Mouse (Mus musculus) hindbrain, postnatal 0 days (tissue): Measurements from ENCODE around the gene Gse1. TPM values are rescaled to one million over a fixed set of nuclear protein-coding genes. Genes with fewer than 3 reads are reported as not detected.
A peak's percentile ranks its signal among the peaks of the same experiment; 100 is the strongest.

Source experiments
- ATAC-seq: fragments of 200-750 bp; cut with Nextera tagmentation; 2 replicates; pipeline ENCODE4 v1.8.0; 2017; ENCODE audit warnings: mild to moderate bottlenecking, moderate TSS enrichment, moderate library complexity
- DNase-seq: peaks from one replicate; pipeline ENCODE4 v3.0.0-alpha.2; 2015; ENCODE audit warnings: low spot score
- H3K27ac ChIP-seq: fragments of 300-500 bp; sonication (generic); 2 replicates; pipeline ENCODE4 v1.5.1; 2014; ENCODE audit warnings: mild to moderate bottlenecking
- H3K27me3 ChIP-seq: fragments of 300-500 bp; sonication (generic); 2 replicates; pipeline ENCODE4 v1.6.1; 2014; ENCODE audit warnings: low read length, mixed read lengths; ENCODE audit not compliant: insufficient read depth
- H3K36me3 ChIP-seq: fragments of 300-500 bp; sonication (generic); 2 replicates; pipeline ENCODE4 v1.6.1; 2014; ENCODE audit warnings: low read length, mixed read lengths; ENCODE audit not compliant: insufficient read depth
- H3K4me1 ChIP-seq: fragments of 300-500 bp; sonication (generic); 2 replicates; pipeline ENCODE4 v1.6.1; 2014; ENCODE audit warnings: antibody characterized with exemption, low read length, mixed read lengths; ENCODE audit not compliant: insufficient read depth
- H3K4me2 ChIP-seq: fragments of 300-500 bp; sonication (generic); 2 replicates; pipeline ENCODE4 v1.6.1; 2014; ENCODE audit warnings: low read depth, mild to moderate bottlenecking, low read length, moderate library complexity, mixed read lengths
- H3K4me3 ChIP-seq: fragments of 300-500 bp; sonication (generic); 2 replicates; pipeline ENCODE4 v1.5.1; 2014; ENCODE audit warnings: low read length
- H3K9ac ChIP-seq: fragments of 300-500 bp; sonication (generic); replicated peaks from 2 replicates; pipeline ENCODE4 v1.6.1; 2014; ENCODE audit warnings: mild to moderate bottlenecking, low read length, moderate library complexity, mixed read lengths
- H3K9me3 ChIP-seq: fragments of 300-500 bp; sonication (generic); 2 replicates; pipeline ENCODE4 v1.6.1; 2016; ENCODE audit warnings: low read length, mixed read lengths
- CTCF ChIP-seq: IDR thresholded peaks from 2 replicates; pipeline ENCODE4 v1.5.1; 2016; ENCODE audit warnings: antibody characterized with exemption, control low read depth, low read depth
- WGBS: fragments of 180-500 bp; shearing (Covaris S2); extraction: QIAGEN DNeasy Blood & Tissue Kit; methylation state at CpG from one replicate; pipeline ENCODE4 v1.1.7; 2014; 5-methylcytosine and 5-hydroxymethylcytosine counted together
- polyA plus RNA-seq: library from polyadenylated mRNA; unstranded; fragments of >200 nt; fragmentation: Nextera tagmentation; extraction: Ambion mirVana; gene quantifications from 2 replicates; pipeline ENCODE4 v1.2.1, GENCODE M21; 2015
- total RNA-seq: library from RNA; depleted of rRNA; stranded (reverse); fragments of >200 nt; gene quantifications from 2 replicates; pipeline ENCODE4 v1.2.3, GENCODE M21; 2014

The Gse1 gene
- total and polyA plus RNA-seq, 2 experiments from 2014 or later = 13.4 to 48.3 TPM

DNA sequence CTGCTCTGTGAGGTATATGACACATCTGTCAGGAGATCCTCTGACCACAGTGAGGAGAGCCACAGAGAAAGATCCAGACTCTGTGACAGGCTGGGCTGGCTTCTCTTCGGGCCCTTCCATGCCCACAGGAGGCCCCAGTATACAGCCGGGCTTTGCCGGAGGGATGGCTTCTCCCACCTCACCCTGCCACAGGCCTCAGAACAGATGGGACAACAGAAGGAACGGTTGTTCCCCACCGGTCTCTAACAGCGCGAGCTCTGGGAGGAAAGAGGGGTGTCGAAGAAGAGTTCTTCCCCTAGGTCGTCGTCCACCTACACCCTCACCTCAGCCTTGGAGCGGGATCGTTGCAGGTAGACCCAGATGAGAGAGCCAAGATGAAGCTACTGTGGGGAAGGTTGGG is 202.8 kb downstream of the Gse1 start:
- WGBS = 67% methylated on average over 12 of the region's 12 CpGs
- peaks cover 11% of the 10 kb centered on the region; the same call in 1 of the 2 replicates for H3K4me1 ChIP-seq
- H3K27me3 ChIP-seq = no peaks in the 10 kb centered on the region
- ATAC-seq (peak; percentile 18; the same call in 1 of the 2 replicates), DNase-seq (no peak)
- H3K9me3 ChIP-seq = no peaks in the 10 kb centered on the region
- H3K4me2 ChIP-seq = no peak overlapping the region
- no peak overlapping the region for H3K9ac ChIP-seq
- TF ChIP-seq CTCF = no peak
- no peaks in the 10 kb centered on the region for H3K36me3 ChIP-seq
- H3K4me3 ChIP-seq = no peak overlapping the region
- H3K27ac ChIP-seq = no peak overlapping the region

DNA sequence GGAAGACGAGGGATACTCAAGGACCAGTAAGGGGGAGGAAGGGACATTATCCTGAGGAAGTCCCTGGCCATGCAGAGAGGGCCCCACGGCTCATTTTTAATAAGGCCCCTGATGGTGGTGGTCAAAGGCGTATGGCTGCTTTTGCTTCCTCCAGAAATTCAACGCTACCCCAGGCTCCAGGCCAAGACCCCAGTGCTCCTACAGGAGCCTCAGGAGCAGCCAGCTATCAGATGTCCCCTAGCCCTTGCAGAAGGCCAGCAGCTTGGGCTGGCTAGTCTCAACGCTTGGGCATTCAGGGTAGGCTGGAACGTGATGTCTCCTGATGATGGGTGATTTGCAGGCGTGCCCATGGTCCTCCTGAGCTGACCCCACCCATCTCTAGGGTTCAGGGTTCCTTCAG is 204.2 kb downstream of the Gse1 start:
- Histone ChIP-seq H3K36me3 (no peaks in the 10 kb centered on the region), H3K9me3 (no peaks in the 10 kb centered on the region), H3K9ac (no peak overlapping the region), H3K27ac (no peak overlapping the region), H3K4me3 (no peak overlapping the region), H3K4me2 (no peak overlapping the region), H3K4me1 (0 out of 2 replicates have a peak, but pooled peaks cover 6% of the 10 kb centered on the region), H3K27me3 (no peaks in the 10 kb centered on the region)
- no peak for TF ChIP-seq CTCF
- DNase-seq = no peak
- no peak for ATAC-seq
- 74% methylated on average over 7 of the region's 7 CpGs for WGBS

DNA sequence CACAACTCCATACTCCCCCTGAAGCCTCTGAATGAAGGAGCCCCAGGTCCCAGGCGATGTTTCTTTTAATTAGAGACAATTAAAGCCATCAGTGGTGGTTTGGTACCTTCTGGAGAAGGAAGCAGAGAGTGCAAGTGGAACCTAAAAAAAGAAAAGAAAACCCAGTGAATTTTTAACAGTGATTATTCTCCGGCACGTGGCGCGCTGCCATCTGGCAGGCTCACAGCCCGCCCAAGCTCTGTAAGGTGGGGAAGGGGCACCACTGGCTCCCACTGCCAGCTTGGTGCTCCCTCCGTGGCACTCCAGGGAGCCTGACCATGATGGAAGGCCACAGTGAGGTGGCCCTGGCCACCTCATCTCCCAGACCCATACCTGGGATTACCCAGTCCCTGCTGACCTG is 204.9 kb downstream of the Gse1 start:
- Histone ChIP-seq H3K9me3 (no peaks in the 10 kb centered on the region), H3K36me3 (no peaks in the 10 kb centered on the region), H3K4me2 (no peak overlapping the region), H3K4me3 (no peak overlapping the region), H3K9ac (no peak overlapping the region), H3K27ac (no peak overlapping the region), H3K4me1 (peaks cover 12% of the 10 kb centered on the region; the same call in 1 of the 2 replicates), H3K27me3 (no peaks in the 10 kb centered on the region)
- TF ChIP-seq CTCF = no peak
- 42% methylated on average over 7 of the region's 7 CpGs for WGBS
- DNase-seq (no peak), ATAC-seq (no peak)

DNA sequence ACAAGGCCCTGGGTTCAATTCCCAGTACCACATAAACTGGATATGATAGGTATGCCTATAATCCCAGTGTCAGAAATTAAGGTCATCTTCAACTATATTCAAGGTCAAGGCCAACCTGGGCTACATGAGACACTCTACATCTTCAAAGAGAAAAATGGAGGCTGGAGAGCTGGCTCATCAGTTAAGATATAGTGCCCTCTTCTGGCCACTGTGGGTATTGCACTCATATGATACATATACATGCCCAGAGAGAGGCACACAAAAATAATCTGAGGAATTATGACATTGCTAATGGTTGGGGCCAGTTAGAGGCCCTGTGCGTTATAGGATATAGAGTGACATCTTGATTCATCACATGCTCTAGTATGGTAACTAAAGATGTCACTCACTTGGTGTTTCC is 205.5 kb downstream of the Gse1 start:
- peak; percentile 62 for TF ChIP-seq CTCF
- Histone ChIP-seq H3K9me3 (no peaks in the 10 kb centered on the region), H3K27ac (no peak overlapping the region), H3K9ac (no peak overlapping the region), H3K27me3 (no peaks in the 10 kb centered on the region), H3K4me2 (no peak overlapping the region), H3K4me3 (no peak overlapping the region), H3K4me1 (peaks cover 15% of the 10 kb centered on the region; the same call in 1 of the 2 replicates), H3K36me3 (no peaks in the 10 kb centered on the region)
- 91% methylated on average over 1 of the region's 1 CpGs for WGBS
- ATAC-seq (no peak), DNase-seq (no peak)

DNA sequence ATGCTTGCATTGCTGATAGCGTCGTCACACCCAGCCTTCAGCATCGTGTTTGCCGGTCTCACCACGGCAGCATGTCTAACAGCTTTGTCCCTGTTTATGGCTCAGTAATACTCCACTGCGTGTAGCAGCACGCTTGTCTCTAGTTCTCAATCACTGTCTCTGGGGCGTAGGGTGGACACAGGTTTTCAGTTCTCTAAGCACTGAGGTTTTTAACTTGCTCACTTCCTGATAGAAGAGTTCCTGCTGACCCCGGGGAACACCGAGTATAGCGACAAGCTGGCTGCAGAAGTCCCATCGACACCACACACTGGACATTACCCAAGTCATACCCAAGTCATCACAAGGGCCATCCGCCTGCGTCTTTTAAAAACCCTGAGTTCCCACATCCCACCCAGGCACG is 207.5 kb downstream of the Gse1 start:
- Histone ChIP-seq H3K36me3 (no peaks in the 10 kb centered on the region), H3K27ac (no peak overlapping the region), H3K27me3 (no peaks in the 10 kb centered on the region), H3K9me3 (no peaks in the 10 kb centered on the region), H3K4me2 (no peak overlapping the region), H3K4me1 (peaks cover 36% of the 10 kb centered on the region), H3K9ac (no peak overlapping the region), H3K4me3 (no peak overlapping the region)
- no peak for TF ChIP-seq CTCF
- ATAC-seq (no peak), DNase-seq (no peak)
- 94% methylated on average over 15 of the region's 15 CpGs for WGBS

DNA sequence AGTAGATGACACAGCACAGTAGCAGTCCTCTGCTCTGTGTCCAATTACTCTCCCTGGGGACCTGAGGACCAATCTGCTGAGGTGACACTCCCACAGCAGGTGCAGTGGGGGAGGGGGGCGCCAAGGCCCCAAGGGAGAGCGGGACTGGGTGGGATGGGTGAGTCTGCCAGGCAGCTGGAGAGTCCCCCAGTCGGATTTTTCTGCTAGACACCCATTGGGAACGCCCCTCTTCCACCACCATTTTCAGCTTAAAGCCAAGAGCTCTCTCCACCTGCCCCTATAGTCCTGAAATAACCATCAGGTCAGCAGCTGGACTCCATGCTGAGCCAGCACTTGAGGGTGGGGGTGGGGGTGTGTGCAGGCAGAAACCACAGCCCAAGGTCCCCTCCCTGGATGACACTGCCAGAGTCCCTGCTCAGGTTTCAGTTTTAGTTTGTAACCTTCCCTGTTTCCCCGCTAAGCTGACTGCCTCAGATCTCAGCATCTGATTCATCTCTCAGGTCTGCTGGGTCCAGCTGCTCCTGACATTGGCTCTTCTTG is 208.3 kb downstream of the Gse1 start:
- ATAC-seq (no peak), DNase-seq (no peak)
- TF ChIP-seq CTCF = no peak
- Histone ChIP-seq H3K4me1 (peaks cover 40% of the 10 kb centered on the region), H3K27me3 (no peaks in the 10 kb centered on the region), H3K9me3 (no peaks in the 10 kb centered on the region), H3K4me2 (no peak overlapping the region), H3K36me3 (no peaks in the 10 kb centered on the region), H3K4me3 (no peak overlapping the region), H3K9ac (no peak overlapping the region), H3K27ac (no peak overlapping the region)
- WGBS = 67% methylated on average over 5 of the region's 5 CpGs

DNA sequence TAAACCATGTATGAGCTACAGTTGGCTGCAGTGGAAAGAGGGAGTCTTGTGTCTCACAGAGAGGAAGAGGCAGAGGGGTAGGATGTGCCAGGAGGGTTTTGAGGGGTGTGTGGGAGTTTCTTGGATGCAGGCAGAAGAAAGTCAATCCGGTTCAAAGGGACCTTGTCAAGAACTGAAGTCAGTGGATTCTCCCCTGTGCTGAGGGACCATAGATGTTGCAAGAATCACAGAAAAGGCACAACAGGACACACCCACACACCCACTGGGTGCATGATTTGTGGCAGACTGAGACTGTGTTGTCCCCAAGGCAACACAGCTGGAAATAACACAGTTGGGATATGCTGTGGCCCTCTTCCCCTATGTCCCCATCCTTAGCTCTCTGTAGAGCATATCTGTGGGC is 209.0 kb downstream of the Gse1 start:
- DNase-seq = no peak
- Histone ChIP-seq H3K27ac (peak overlapping the region; percentile 64; the same call in 1 of the 2 replicates), H3K36me3 (no peaks in the 10 kb centered on the region), H3K9me3 (no peaks in the 10 kb centered on the region), H3K4me3 (no peak overlapping the region), H3K4me2 (no peak overlapping the region), H3K27me3 (no peaks in the 10 kb centered on the region), H3K4me1 (peaks cover 40% of the 10 kb centered on the region), H3K9ac (no peak overlapping the region)
- 79% methylated on average over 1 of the region's 1 CpGs for WGBS
- no peak for TF ChIP-seq CTCF
- ATAC-seq = no peak
